Mouse (Mus musculus): Measurements from ENCODE around the gene Inka1.

GRCm38 (mm10) chr9:107974491-107975171 is 11.0 kb downstream of the Inka1 start:
- TF ChIP-seq CTCF (IDR thresholded peaks at IDR 0.05; ENCODE audit: extremely low read depth, insufficient read length, insufficient replicate concordance, low read depth, low read length): no peak
- TF ChIP-seq POLR2A (IDR thresholded peaks at IDR 0.05; ENCODE audit: low read depth, low read length): no peak
